Mouse (Mus musculus) liver, adult 2 months (tissue): ENCODE data around the gene Specc1. TPM values are rescaled to one million over a fixed set of nuclear protein-coding genes. Genes with fewer than 3 reads are reported as not detected.
A peak's percentile ranks its signal among the peaks of the same experiment; 100 is the strongest.

Source experiments
- DNase-seq: peaks from one replicate; pipeline ENCODE4 v3.0.0-alpha.2; 2011; ENCODE audit warnings: low read depth, low spot score; ENCODE audit errors: extremely low read depth
- H3K27ac ChIP-seq: fragments of 200-500 bp; replicated peaks from 2 replicates; pipeline ENCODE4 v1.5.1; 2012; ENCODE audit warnings: low read depth, mild to moderate bottlenecking, control low read depth, inconsistent platforms, low read length; ENCODE audit not compliant: insufficient read depth
- H3K27me3 ChIP-seq: fragments of 200-500 bp; 2 replicates; pipeline ENCODE4 v1.6.1; 2012; ENCODE audit warnings: mild to moderate bottlenecking, moderate library complexity, low read length, inconsistent platforms; ENCODE audit not compliant: control insufficient read depth, insufficient read depth
- H3K36me3 ChIP-seq: fragments of 200-500 bp; 2 replicates; pipeline ENCODE4 v1.6.1; 2012; ENCODE audit warnings: low read length, inconsistent platforms; ENCODE audit not compliant: control insufficient read depth, insufficient read depth
- H3K4me1 ChIP-seq: fragments of 200-500 bp; 2 replicates; pipeline ENCODE4 v1.6.1; 2011; ENCODE audit warnings: low read length; ENCODE audit not compliant: control insufficient read depth, insufficient read depth
- H3K4me3 ChIP-seq: fragments of 200-500 bp; 2 replicates; pipeline ENCODE4 v1.5.1; 2011; ENCODE audit warnings: low read depth, mild to moderate bottlenecking, control low read depth, low read length, moderate library complexity; ENCODE audit not compliant: insufficient read depth
- H3K79me2 ChIP-seq: fragments of 200-500 bp; 2 replicates; pipeline ENCODE4 v1.6.1; 2012; ENCODE audit warnings: inconsistent platforms, mild to moderate bottlenecking, low read length, moderate library complexity; ENCODE audit not compliant: control insufficient read depth, insufficient read depth
- H3K9ac ChIP-seq: fragments of 200-500 bp; 2 replicates; pipeline ENCODE4 v1.6.1; 2012; ENCODE audit warnings: low read depth, mild to moderate bottlenecking, control low read depth, inconsistent platforms, low read length
- CTCF ChIP-seq: fragments of 200-500 bp; IDR thresholded peaks from 2 replicates; pipeline ENCODE4 v1.5.1; 2011; ENCODE audit warnings: low read depth, low read length, control low read depth
- POLR2A ChIP-seq: fragments of 200-500 bp; IDR thresholded peaks from 2 replicates; pipeline ENCODE4 v1.6.1; 2011; ENCODE audit warnings: low read length, control low read depth; ENCODE audit not compliant: insufficient read depth; ENCODE audit errors: extremely low read depth
- whole genome bisulfite sequencing: fragments of 180-500 bp; shearing (Covaris S2); methylation state at CpG from one replicate; pipeline ENCODE4 v1.1.7; 2018; 5-methylcytosine and 5-hydroxymethylcytosine counted together
- polyA plus RNA-seq: library from polyadenylated mRNA; depleted of rRNA; stranded (reverse); fragments of >200 nt; gene quantifications from 2 replicates; pipeline ENCODE4 v1.2.3, GENCODE M21; 2012
- total RNA-seq: library from RNA; depleted of rRNA; stranded (reverse); fragments of >200 nt; gene quantifications from 2 replicates; pipeline ENCODE4 v1.2.3, GENCODE M21; 2014

The Specc1 gene
- total and polyA plus RNA-seq, 2 experiments: 0.49 to 1.1 TPM

GRCm38 (mm10) chr11:61971441-61972221 lies 15.1 kb downstream of the Specc1 start:
- H3K36me3 ChIP-seq: no peaks in the 10 kb centered on the region
- WGBS: 73% methylated on average over 7 of the region's 7 CpGs
- DNase-seq: no peak
- H3K27ac ChIP-seq: no peak overlapping the region
- H3K9ac ChIP-seq: no peak overlapping the region
- H3K27me3 ChIP-seq: no peaks in the 10 kb centered on the region
- TF ChIP-seq POLR2A (no peak), CTCF (no peak)
- no peaks in the 10 kb centered on the region for H3K79me2 ChIP-seq
- peaks cover 5% of the 10 kb centered on the region for H3K4me1 ChIP-seq
- no peak overlapping the region for H3K4me3 ChIP-seq

DNA sequence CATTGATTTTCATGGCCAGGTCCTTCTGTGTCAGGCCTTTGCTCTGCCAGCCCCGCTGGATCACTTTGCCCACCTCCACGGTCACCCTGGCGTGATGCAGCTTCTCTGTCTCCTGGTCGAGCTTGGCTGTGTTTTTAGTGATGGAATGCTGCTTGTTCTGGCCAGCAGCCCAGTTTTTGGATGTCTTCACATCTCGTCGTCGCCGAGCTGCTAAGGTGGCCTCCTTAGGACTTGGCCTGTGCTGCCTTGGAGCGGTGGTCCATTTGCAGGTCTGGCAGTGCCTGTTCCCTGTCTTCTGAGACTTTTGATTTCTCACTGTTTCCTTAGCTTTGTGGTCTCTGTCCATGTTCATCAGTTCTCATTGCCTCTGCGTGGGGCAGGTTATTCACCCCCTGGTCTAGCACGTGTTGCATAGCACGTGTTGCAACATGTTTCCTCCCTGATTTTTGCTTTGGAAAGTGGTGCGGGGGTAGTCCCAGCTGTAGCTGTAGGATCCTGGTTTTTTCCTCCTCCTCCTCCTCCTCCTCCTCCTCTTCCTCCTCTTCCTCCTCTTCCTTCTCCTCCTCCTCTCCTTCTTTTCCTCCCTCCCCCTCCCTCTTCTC lies 17.6 kb downstream of the Specc1 start:
- 27% methylated on average over 13 of the region's 13 CpGs for WGBS
- Histone ChIP-seq H3K79me2 (no peaks in the 10 kb centered on the region), H3K36me3 (no peaks in the 10 kb centered on the region), H3K9ac (no peak overlapping the region), H3K4me1 (peaks cover 5% of the 10 kb centered on the region), H3K4me3 (no peak overlapping the region), H3K27me3 (no peaks in the 10 kb centered on the region), H3K27ac (no peak overlapping the region)
- DNase-seq: peak; percentile 15
- no peak for TF ChIP-seq CTCF
- no peak for TF ChIP-seq POLR2A

- no peak for DNase-seq
- Histone ChIP-seq H3K4me1 (peaks cover 5% of the 10 kb centered on the region), H3K36me3 (no peaks in the 10 kb centered on the region), H3K79me2 (no peaks in the 10 kb centered on the region), H3K27ac (no peak overlapping the region), H3K4me3 (no peak overlapping the region), H3K27me3 (no peaks in the 10 kb centered on the region), H3K9ac (no peak overlapping the region)
- TF ChIP-seq POLR2A (no peak), CTCF (no peak)
- WGBS: 85% methylated on average over 1 of the region's 1 CpGs
These were observed 19.2 kb downstream of the Specc1 start for GRCm38 (mm10) chr11:61975783-61976182.

DNA sequence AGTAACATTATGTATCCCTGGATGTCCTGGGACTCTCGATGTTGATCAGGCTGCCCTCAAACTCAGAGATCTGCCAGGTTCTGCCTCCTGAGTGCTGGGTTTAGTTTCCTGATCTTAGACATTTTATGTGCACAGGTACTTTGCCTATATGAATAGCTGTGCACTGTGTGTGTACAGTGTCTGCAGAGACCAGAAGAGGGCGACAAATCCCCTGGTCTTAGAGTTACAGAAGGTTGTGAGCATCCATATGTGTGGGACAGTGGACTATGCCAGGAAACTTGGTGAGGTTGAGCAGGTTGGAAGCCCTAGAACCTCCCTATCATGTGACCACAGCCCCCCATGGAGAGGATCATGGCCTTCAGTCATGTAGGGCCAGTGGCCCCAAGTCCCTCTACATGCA lies 24.7 kb downstream of the Specc1 start:
- 77% methylated on average over 2 of the region's 2 CpGs for WGBS
- Histone ChIP-seq H3K79me2 (no peaks in the 10 kb centered on the region), H3K9ac (no peak overlapping the region), H3K27ac (no peak overlapping the region), H3K4me1 (no peaks in the 10 kb centered on the region), H3K4me3 (no peak overlapping the region), H3K36me3 (no peaks in the 10 kb centered on the region), H3K27me3 (no peaks in the 10 kb centered on the region)
- no peak for DNase-seq
- TF ChIP-seq POLR2A: no peak
- no peak for TF ChIP-seq CTCF

DNA sequence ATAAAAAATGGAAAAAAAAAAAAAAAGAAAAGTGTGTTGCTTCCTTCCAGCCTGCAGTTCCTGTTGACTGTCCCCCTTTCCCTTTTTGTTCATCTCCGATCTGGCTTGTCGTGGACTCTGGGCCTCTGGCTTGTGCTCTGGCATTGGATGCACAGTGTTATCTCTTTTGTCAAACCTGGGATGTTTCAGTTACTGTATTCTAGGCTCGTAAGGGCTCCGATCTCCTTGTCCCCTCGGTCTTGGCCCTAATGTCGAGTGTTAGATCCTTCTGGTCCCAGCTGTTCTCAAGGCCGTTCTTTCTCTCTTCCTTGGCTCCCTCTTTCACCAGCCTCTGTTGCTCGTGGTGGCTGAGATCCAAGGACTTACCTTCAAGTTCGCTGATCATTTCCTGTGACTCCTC lies 26.3 kb downstream of the Specc1 start:
- no peak for DNase-seq
- Histone ChIP-seq H3K4me1 (no peaks in the 10 kb centered on the region), H3K9ac (no peak overlapping the region), H3K27ac (no peak overlapping the region), H3K79me2 (no peaks in the 10 kb centered on the region), H3K4me3 (no peak overlapping the region), H3K36me3 (no peaks in the 10 kb centered on the region), H3K27me3 (no peaks in the 10 kb centered on the region)
- WGBS: 74% methylated on average over 9 of the region's 9 CpGs
- TF ChIP-seq POLR2A (no peak), CTCF (no peak)

DNA sequence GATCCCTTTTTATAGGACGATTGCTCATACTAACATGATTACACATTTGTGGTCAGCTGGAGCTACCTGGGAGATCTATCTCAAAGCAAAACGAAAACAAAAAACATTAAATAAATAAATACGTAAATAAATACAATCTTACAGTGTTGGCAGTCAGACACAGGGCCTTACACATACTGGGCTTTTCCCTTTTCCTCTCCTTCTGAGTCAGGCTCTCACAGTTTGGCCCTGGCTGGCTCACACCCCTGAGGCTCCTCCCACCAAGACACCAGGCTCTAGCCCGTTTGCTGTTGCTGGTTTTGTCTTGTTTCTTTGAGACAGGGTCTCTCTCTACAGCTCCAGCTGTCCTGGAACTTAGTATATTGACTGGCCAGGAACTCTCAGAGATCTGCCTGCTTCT lies 30.4 kb downstream of the Specc1 start:
- Histone ChIP-seq H3K4me3 (no peak overlapping the region), H3K4me1 (no peaks in the 10 kb centered on the region), H3K27ac (no peak overlapping the region), H3K79me2 (no peaks in the 10 kb centered on the region), H3K27me3 (no peaks in the 10 kb centered on the region), H3K9ac (no peak overlapping the region), H3K36me3 (no peaks in the 10 kb centered on the region)
- WGBS: 77% methylated on average over 4 of the region's 4 CpGs
- no peak for DNase-seq
- no peak for TF ChIP-seq POLR2A
